Mouse (Mus musculus) lung, embryonic 15.5 days (tissue): ENCODE measurements at regions not wholly inside any gene's neighbourhood (a gene's known extent, or its start where the extent isn't known, plus 50 kb on each side); places are given as distances from the start of the nearest gene placed in this dataset. TPM values are rescaled to one million over a fixed set of nuclear protein-coding genes. Genes with fewer than 3 reads are reported as not detected.

Experiments
- ATAC-seq: fragments of 200-750 bp; cut with Nextera tagmentation; 2 replicates; pipeline ENCODE4 v1.8.0; 2017; ENCODE audit warnings: moderate number of reproducible peaks, borderline replicate concordance; ENCODE audit not compliant: low FRiP score, low TSS enrichment; ENCODE audit errors: extremely low read depth
- H3K27ac ChIP-seq: fragments of 300-500 bp; sonication (generic); 2 replicates; pipeline ENCODE4 v1.5.1; 2015; ENCODE audit warnings: moderate library complexity, mild to moderate bottlenecking, inconsistent platforms
- H3K27me3 ChIP-seq: fragments of 300-500 bp; sonication (generic); 2 replicates; pipeline ENCODE4 v1.6.1; 2015; ENCODE audit warnings: inconsistent platforms
- H3K36me3 ChIP-seq: fragments of 300-500 bp; sonication (generic); 2 replicates; pipeline ENCODE4 v1.6.1; 2015; ENCODE audit warnings: inconsistent platforms
- H3K4me1 ChIP-seq: fragments of 300-500 bp; sonication (generic); 2 replicates; pipeline ENCODE4 v1.6.1; 2015; ENCODE audit warnings: inconsistent platforms
- H3K4me2 ChIP-seq: fragments of 300-500 bp; sonication (generic); 2 replicates; pipeline ENCODE4 v1.6.1; 2015; ENCODE audit warnings: inconsistent platforms, mild to moderate bottlenecking, moderate library complexity
- H3K4me3 ChIP-seq: fragments of 300-500 bp; sonication (generic); 2 replicates; pipeline ENCODE4 v1.5.1; 2015; ENCODE audit warnings: mild to moderate bottlenecking, inconsistent platforms
- H3K9ac ChIP-seq: fragments of 300-500 bp; sonication (generic); 2 replicates; pipeline ENCODE4 v1.6.1; 2015; ENCODE audit warnings: inconsistent platforms
- H3K9me3 ChIP-seq: fragments of 300-500 bp; sonication (generic); 2 replicates; pipeline ENCODE4 v1.6.1; 2016; ENCODE audit warnings: inconsistent platforms
- WGBS: fragments of 180-500 bp; shearing (Covaris S2); methylation state at CpG from one replicate; pipeline ENCODE4 v1.1.7; 2015; 5-methylcytosine and 5-hydroxymethylcytosine counted together
- microRNA-seq: library from miRNA; unstranded; fragments of <30 nt; microRNA quantifications from one replicate; pipeline ENCODE4, GENCODE M21; 2016

GRCm38 (mm10) chr8:44529696-44530095 is 405.6 kb upstream of the Fat1 start:
- 67% methylated on average over 1 of the region's 1 CpGs for WGBS
- ATAC-seq = no peak
- Histone ChIP-seq H3K4me3 (no peak overlapping the region), H3K36me3 (no peaks in the 10 kb centered on the region), H3K27ac (no peak overlapping the region), H3K4me2 (no peak overlapping the region), H3K9ac (no peak overlapping the region), H3K27me3 (no peaks in the 10 kb centered on the region), H3K4me1 (no peaks in the 10 kb centered on the region), H3K9me3 (no peaks in the 10 kb centered on the region)

- no peaks in the 10 kb centered on the region for H3K36me3 ChIP-seq
- no peaks in the 10 kb centered on the region for H3K4me1 ChIP-seq
- ATAC-seq = no peak
- no peaks in the 10 kb centered on the region for H3K9me3 ChIP-seq
- no peaks in the 10 kb centered on the region for H3K27me3 ChIP-seq
- no peak overlapping the region for H3K27ac ChIP-seq
- H3K9ac ChIP-seq = no peak overlapping the region
- H3K4me2 ChIP-seq = no peak overlapping the region
- H3K4me3 ChIP-seq = no peak overlapping the region
- 73% methylated on average over 3 of the region's 3 CpGs for WGBS
Measured at GRCm38 (mm10) chr8:44548885-44549284, 386.4 kb upstream of the Fat1 start.

- Histone ChIP-seq H3K36me3 (no peaks in the 10 kb centered on the region), H3K9ac (no peak overlapping the region), H3K4me3 (no peak overlapping the region), H3K9me3 (no peaks in the 10 kb centered on the region), H3K27ac (no peak overlapping the region), H3K4me2 (no peak overlapping the region), H3K27me3 (no peaks in the 10 kb centered on the region), H3K4me1 (no peaks in the 10 kb centered on the region)
- whole genome bisulfite sequencing = 87% methylated on average over 9 of the region's 9 CpGs
- ATAC-seq = no peak
Measured at GRCm38 (mm10) chr8:44559161-44559560, 376.1 kb upstream of the Fat1 start.

GRCm38 (mm10) chr8:44576314-44576858 is 358.9 kb upstream of the Fat1 start:
- no peak overlapping the region for H3K27ac ChIP-seq
- no peak overlapping the region for H3K4me3 ChIP-seq
- no peaks in the 10 kb centered on the region for H3K27me3 ChIP-seq
- H3K36me3 ChIP-seq = no peaks in the 10 kb centered on the region
- no peak overlapping the region for H3K4me2 ChIP-seq
- no peaks in the 10 kb centered on the region for H3K9me3 ChIP-seq
- H3K9ac ChIP-seq = no peak overlapping the region
- H3K4me1 ChIP-seq = no peaks in the 10 kb centered on the region
- 80% methylated on average over 5 of the region's 5 CpGs for WGBS
- ATAC-seq = no peak

- no peak overlapping the region for H3K4me2 ChIP-seq
- no peaks in the 10 kb centered on the region for H3K27me3 ChIP-seq
- H3K9me3 ChIP-seq = no peaks in the 10 kb centered on the region
- H3K36me3 ChIP-seq = no peaks in the 10 kb centered on the region
- no peaks in the 10 kb centered on the region for H3K4me1 ChIP-seq
- no peak for ATAC-seq
- no peak overlapping the region for H3K27ac ChIP-seq
- no peak overlapping the region for H3K4me3 ChIP-seq
- 76% methylated on average over 5 of the region's 5 CpGs for whole genome bisulfite sequencing
- H3K9ac ChIP-seq = no peak overlapping the region
Measured at GRCm38 (mm10) chr8:44576993-44577392, 358.3 kb upstream of the Fat1 start.

Small RNA genes in the stretch of these regions (microRNA-seq; reads per million reads assigned to microRNA genes)
- not detected for gene Gm26241
